ENCODE assay signal across 14 mouse cellular contexts in the genomic region with DNA sequence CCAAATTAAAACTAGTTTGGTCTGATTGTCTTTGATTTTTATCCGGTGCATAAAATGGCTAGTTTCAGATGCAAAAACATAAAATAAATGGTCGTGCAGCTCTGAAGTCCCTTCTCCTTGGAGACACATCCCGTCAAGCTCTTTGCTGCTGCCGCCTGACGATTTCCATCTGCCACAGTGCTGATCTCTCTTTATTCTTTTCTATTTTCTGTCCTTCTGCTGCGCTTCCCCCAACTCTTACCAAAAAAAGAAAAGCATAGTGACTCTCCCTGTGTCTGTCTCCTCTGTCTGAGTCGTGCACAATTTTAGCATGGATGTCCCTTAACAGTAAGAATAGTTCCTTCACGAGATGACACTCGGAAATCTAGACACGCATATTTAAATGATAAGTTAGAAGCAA.
DNase-seq lines count a peak whose midpoint lies in the region; ATAC-seq lines count a peak whose summit lies in the region.
"Had no signal": no experiment of that assay in that cellular context is flagged by ENCODE, and none has a peak within 500 bp of the region (broad histone marks: within the 10 kb centered on the region; RNA-seq: fewer than 3 reads in every experiment).

No protein-coding gene starts in this region.

- peak; percentile 86 for ATAC-seq in frontal cortex, adult (ENCODE audit: low TSS enrichment)
- ATAC-seq: forebrain, embryonic 16.5 days; intestine, embryonic 16.5 days had no signal

- DNase-seq in frontal cortex, postnatal 14 days (ENCODE audit: low spot score in 2 of 2) = no peak
- DNase-seq in kidney, postnatal 4 days = peak; percentile 37 to 55
- no peak for DNase-seq in kidney, adult 9 months
- peak; percentile 67 for DNase-seq in right cerebral cortex, adult 18-20 months
- no peak for DNase-seq in right cerebral cortex, postnatal 14 days
- DNase-seq in right cerebral cortex, postnatal 36 days (ENCODE audit: low spot score in 2 of 2) = peak; percentile 41 to 60
- no peak for DNase-seq in embryo, embryonic 10.5 days (ENCODE audit: low spot score)
- DNase-seq: adrenal gland, adult 2 months; gastrocnemius, postnatal 36 days; heart, postnatal 10 days; thymus, postnatal 14 days had no signal

Comparison
In these comparisons a context has a peak if more than half of its experiments do, and no peak if none do; other contexts are left out.
1. DNase-seq: peak in kidney, postnatal 4 days (2 of 2), right cerebral cortex, adult 18-20 months (single experiment) and right cerebral cortex, postnatal 36 days (2 of 2); none in frontal cortex, postnatal 14 days (0 of 2), kidney, adult 9 months (single experiment), right cerebral cortex, postnatal 14 days (single experiment) and embryo, embryonic 10.5 days (single experiment).